Mouse (Mus musculus): ENCODE measurements around the gene Muc3. TPM values are rescaled to one million over a fixed set of nuclear protein-coding genes. Genes with fewer than 3 reads are reported as not detected.
A peak's percentile ranks its signal among the peaks of the same experiment; 100 is the strongest.
"Not testable (repeated sequence)": the region's sequence is repeated elsewhere in the genome, so short reads cannot be mapped to it uniquely, and the experiment has no call there.

Muc3 gene
- polyA plus RNA-seq, 1 experiment = not detected

DNA sequence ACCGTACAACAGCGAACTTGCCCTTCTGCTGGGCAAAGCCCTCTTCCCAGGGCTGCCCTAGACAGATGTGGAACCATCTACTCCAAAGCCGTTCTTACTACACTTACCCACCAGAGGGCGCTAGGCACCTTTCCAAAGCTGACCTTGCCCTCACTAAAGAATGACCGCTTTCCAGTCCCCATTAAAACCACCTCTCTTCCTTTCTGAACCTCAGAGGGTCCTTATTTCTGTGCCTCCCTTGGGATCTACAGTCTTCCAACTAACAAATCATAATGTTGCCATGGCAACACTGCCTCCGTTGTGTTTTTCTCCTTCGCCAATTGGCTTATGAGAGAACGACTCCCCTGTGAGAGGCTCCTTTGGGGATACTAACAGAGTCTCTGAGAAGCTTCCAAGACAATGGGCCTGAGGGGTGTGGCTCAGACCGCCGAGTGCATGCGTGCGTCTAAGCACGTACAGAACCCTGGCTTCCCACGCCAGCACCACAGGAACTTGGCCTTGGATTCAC lies 26.4 kb downstream of the Muc3 start:
- peak; percentile 80 for DNase-seq
- Histone ChIP-seq H3K27ac (ENCODE audit: insufficient read depth, low read depth, low read length) (no peak overlapping the region), H3K4me1 (ENCODE audit: control insufficient read depth, insufficient read depth, low read length) (no peaks in the 10 kb centered on the region), H3K27me3 (replicated peaks; ENCODE audit: control insufficient read depth, insufficient read depth, low read length) (no peaks in the 10 kb centered on the region), H3K4me3 (ENCODE audit: insufficient read depth, low read depth, low read length) (no peak overlapping the region), H3K36me3 (ENCODE audit: control insufficient read depth, insufficient read depth, low read length) (no peaks in the 10 kb centered on the region)
- 16% methylated on average over 14 of the region's 14 CpGs for WGBS
- TF ChIP-seq CTCF (conservative IDR thresholded peaks at IDR 0.05; ENCODE audit: insufficient read depth, insufficient read length, low read depth, low read length) (peak; percentile 88), POLR2A (IDR thresholded peaks at IDR 0.05; ENCODE audit: low read depth, low read length) (no peak)

DNA sequence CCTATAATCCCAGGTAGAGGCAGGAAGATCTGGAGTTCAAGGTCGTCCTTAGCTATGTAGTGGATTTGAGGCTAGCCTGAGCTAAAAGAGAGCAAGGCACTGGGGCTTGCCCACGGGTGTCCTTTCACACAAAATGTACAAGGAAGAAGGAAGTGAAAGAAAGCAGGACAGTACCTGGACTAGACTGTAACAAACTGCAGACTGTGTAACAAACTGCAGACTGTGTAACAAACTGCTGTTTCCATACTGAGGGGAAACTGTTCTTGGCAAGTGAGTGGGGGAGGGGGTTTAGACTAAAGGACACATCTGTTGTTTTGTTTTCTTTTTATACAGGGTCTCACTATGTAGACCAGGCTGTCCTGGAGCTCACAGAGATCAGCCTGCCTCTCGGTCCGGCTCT lies 27.8 kb downstream of the Muc3 start:
- TF ChIP-seq CTCF (conservative IDR thresholded peaks at IDR 0.05; ENCODE audit: insufficient read depth, insufficient read length, low read depth, low read length) = no peak
- DNase-seq = no peak
- Histone ChIP-seq H3K27me3 (replicated peaks; ENCODE audit: control insufficient read depth, insufficient read depth, low read length) (no peaks in the 10 kb centered on the region), H3K27ac (ENCODE audit: insufficient read depth, low read depth, low read length) (no peak overlapping the region), H3K36me3 (ENCODE audit: control insufficient read depth, insufficient read depth, low read length) (no peaks in the 10 kb centered on the region), H3K4me3 (ENCODE audit: insufficient read depth, low read depth, low read length) (no peak overlapping the region), H3K4me1 (ENCODE audit: control insufficient read depth, insufficient read depth, low read length) (peaks cover 4% of the 10 kb centered on the region; the same call in 1 of the 2 replicates)
- WGBS = 81% methylated on average over 4 of the region's 4 CpGs

DNA sequence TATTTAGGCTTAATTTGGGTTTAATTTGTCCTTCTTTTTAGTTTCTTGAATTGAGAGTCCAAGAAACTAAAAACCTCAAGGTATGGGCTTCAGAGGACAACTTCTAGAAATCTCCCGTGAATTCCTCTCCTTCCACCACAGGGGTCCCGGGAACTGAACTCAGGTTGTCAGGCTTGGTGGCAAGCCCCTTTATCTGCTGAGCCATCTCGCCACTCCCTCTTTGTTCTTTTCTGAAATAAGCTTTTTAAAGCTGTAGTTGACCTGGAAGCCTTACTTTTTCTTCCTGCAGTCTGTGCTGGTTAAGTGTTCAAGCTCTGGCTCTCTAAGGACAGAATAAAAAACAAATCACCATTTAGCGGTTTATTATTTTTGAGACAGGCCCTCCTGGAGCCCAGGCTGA lies 30.2 kb downstream of the Muc3 start:
- WGBS = 88% methylated on average over 4 of the region's 4 CpGs

DNA sequence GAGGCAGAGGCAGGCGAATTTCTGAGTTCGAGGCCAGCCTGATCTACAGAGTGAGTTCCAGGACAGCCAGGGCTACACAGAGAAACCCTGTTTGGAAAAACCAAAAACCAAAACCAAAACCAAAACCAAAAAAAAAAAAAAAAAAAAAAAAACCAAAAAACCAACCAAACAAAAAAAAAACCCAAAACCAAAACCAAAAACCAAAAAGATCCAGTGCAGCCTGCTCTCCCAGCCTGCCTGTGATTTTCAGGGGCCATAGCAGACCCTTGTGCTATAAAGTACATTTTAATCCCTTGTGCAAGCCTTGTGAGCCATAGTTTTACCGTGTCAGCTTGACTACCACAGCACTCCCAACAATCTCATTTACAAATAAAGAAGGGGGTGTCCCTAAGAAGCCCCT lies 31.1 kb downstream of the Muc3 start:
- not testable (repeated sequence) for H3K27me3 ChIP-seq (replicated peaks; ENCODE audit: control insufficient read depth, insufficient read depth, low read length); H3K4me1 ChIP-seq (ENCODE audit: control insufficient read depth, insufficient read depth, low read length); H3K36me3 ChIP-seq (ENCODE audit: control insufficient read depth, insufficient read depth, low read length); H3K4me3 ChIP-seq (ENCODE audit: insufficient read depth, low read depth, low read length); H3K27ac ChIP-seq (ENCODE audit: insufficient read depth, low read depth, low read length); DNase-seq
- 95% methylated on average over 3 of the region's 3 CpGs for WGBS

More for the DNA sequence above, 30.2 kb downstream of the Muc3 start:
- H3K27ac ChIP-seq (ENCODE audit: insufficient read depth, low read depth, low read length) = no peak overlapping the region
- H3K4me3 ChIP-seq (ENCODE audit: insufficient read depth, low read depth, low read length) = no peak overlapping the region
- H3K36me3 ChIP-seq (ENCODE audit: control insufficient read depth, insufficient read depth, low read length) = no peaks in the 10 kb centered on the region
- no peak for DNase-seq
- peaks cover 9% of the 10 kb centered on the region for H3K4me1 ChIP-seq (ENCODE audit: control insufficient read depth, insufficient read depth, low read length)
- TF ChIP-seq CTCF (conservative IDR thresholded peaks at IDR 0.05; ENCODE audit: insufficient read depth, insufficient read length, low read depth, low read length) (no peak), POLR2A (IDR thresholded peaks at IDR 0.05; ENCODE audit: low read depth, low read length) (no peak)
- H3K27me3 ChIP-seq (replicated peaks; ENCODE audit: control insufficient read depth, insufficient read depth, low read length) = no peaks in the 10 kb centered on the region

DNA sequence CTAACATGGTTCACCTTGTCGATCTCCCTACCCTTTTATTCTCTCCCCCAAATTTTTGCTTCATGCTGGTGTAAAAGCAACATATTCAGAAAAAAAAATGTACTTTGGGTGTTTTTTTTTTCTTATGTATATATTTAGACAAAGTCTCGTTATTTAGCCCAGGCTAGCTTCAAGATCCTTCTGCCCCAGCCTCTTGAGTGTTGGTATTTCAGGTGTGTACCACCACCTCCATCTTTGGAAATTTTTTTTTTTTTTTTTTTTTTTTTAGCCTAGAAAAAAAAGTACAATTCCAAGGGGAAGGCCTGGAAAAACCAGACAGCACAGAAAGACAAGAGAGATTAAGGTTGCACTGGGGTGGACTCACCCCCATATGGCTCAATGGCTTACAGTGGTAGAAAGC lies 32.1 kb downstream of the Muc3 start:
- 92% methylated on average over 2 of the region's 2 CpGs for WGBS
- Histone ChIP-seq H3K36me3 (ENCODE audit: control insufficient read depth, insufficient read depth, low read length) (no peaks in the 10 kb centered on the region; the same call in 1 of the 2 replicates), H3K27ac (ENCODE audit: insufficient read depth, low read depth, low read length) (no peak overlapping the region), H3K27me3 (replicated peaks; ENCODE audit: control insufficient read depth, insufficient read depth, low read length) (no peaks in the 10 kb centered on the region), H3K4me1 (ENCODE audit: control insufficient read depth, insufficient read depth, low read length) (peaks cover 9% of the 10 kb centered on the region), H3K4me3 (ENCODE audit: insufficient read depth, low read depth, low read length) (no peak overlapping the region)
- DNase-seq = no peak
- TF ChIP-seq POLR2A (IDR thresholded peaks at IDR 0.05; ENCODE audit: low read depth, low read length) (no peak), CTCF (conservative IDR thresholded peaks at IDR 0.05; ENCODE audit: insufficient read depth, insufficient read length, low read depth, low read length) (no peak)

DNA sequence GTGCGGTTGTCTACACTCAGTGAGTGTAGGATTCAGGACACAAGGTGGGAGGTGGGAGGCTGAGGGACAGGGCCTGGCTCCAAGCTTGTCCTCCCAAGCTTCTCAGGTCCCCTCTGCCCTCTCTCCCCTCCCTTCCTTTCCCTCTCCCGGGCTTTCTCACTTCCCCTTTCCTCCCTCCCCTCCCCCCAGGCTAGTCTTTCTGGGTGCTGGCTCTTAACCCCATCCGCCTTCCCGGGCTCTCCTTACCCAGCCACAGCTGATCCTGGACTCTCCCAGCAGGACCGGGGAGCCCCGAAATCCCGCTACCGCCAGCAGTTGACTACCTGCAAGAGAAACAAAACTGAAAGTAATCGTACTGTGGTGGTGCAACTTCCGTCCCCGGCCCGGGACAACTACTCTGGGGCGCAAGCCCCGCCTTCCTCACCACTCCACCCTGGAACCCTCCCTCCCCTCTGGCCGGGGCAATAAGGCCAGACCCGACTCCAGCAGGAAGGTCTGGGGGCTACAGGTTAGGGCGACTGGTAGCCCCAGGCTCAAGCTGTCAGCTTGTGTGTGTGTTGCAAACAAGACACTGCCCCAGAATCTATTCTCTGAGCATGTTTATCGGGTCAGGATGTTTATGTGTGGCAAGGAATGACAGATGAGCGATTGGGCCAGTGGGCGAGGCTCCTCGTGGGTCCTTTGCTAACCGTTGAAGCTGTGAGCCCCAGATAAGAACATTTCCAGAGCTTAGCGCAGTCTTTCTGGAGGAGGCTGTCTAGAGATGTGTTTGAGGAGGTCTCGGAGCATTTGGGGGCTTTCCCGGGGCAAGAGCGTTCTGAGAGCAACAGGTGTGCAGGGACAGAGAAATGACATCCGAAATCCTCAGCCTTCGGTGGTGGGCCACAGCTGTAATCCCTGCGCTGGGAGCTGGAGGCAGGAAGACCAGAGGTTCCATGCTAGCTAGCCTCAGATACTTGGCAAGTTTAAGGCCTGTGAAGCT lies 33.0 kb downstream of the Muc3 start, which contains the start of gene Trim56:
TSS of gene Trim56 (minus strand) at position 344 of the 982 bp plus-strand sequence.
- Histone ChIP-seq H3K4me3 (ENCODE audit: insufficient read depth, low read depth, low read length) (peak within 1 kb of the TSS; percentile 54), H3K36me3 (ENCODE audit: control insufficient read depth, insufficient read depth, low read length) (no peaks in the 10 kb centered on the region; the same call in 1 of the 2 replicates), H3K27me3 (replicated peaks; ENCODE audit: control insufficient read depth, insufficient read depth, low read length) (no peaks in the 10 kb centered on the region), H3K27ac (ENCODE audit: insufficient read depth, low read depth, low read length) (peak within 1 kb of the TSS; percentile 39), H3K4me1 (ENCODE audit: control insufficient read depth, insufficient read depth, low read length) (peaks cover 9% of the 10 kb centered on the region)
- no peak for TF ChIP-seq CTCF (conservative IDR thresholded peaks at IDR 0.05; ENCODE audit: insufficient read depth, insufficient read length, low read depth, low read length)
- no peak for TF ChIP-seq POLR2A (IDR thresholded peaks at IDR 0.05; ENCODE audit: low read depth, low read length)
- DNase-seq = peak; percentile 89
- WGBS = 12% methylated on average over 29 of the region's 29 CpGs

DNA sequence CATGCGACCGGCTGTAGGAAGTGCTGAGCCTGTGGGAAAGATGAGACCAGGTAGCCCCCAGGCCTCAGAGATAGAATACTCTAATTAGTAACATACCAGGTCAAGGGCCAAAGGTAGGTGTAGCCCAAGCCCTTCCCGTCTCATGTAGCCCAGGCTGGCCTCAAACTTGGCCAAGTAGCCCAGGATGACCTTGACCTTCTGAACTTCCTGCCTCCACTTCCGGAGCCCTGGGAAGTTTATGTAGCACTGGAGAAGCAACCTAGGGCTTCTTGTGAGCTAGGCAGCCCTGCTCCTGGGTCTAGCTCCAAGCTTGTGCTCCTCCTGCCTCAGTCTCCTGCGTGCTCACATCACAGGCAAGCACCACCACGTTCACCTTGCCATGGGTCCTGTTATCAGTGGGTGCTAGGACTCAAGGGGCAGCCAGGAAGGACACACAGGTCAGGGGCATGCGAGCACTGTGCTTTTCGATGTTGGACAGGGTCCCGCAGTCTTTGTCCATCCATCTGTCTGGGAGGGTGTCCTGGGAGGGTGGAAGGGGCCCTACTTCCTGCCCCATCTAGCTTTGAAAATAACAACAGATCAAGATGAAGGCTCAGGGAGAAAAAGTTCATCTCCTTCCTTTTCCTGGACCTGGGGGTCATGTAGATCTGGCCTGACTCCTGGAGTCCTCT lies 34.1 kb downstream of the Muc3 start:
- WGBS = 66% methylated on average over 9 of the region's 9 CpGs
- Histone ChIP-seq H3K4me3 (ENCODE audit: insufficient read depth, low read depth, low read length) (peak overlapping the region; percentile 54), H3K4me1 (ENCODE audit: control insufficient read depth, insufficient read depth, low read length) (peaks cover 9% of the 10 kb centered on the region), H3K27me3 (replicated peaks; ENCODE audit: control insufficient read depth, insufficient read depth, low read length) (no peaks in the 10 kb centered on the region), H3K27ac (ENCODE audit: insufficient read depth, low read depth, low read length) (peak overlapping the region; percentile 39), H3K36me3 (ENCODE audit: control insufficient read depth, insufficient read depth, low read length) (no peaks in the 10 kb centered on the region; the same call in 1 of the 2 replicates)
- no peak for DNase-seq
- TF ChIP-seq POLR2A (IDR thresholded peaks at IDR 0.05; ENCODE audit: low read depth, low read length) (no peak), CTCF (conservative IDR thresholded peaks at IDR 0.05; ENCODE audit: insufficient read depth, insufficient read length, low read depth, low read length) (no peak)
